Mouse (Mus musculus) thymus, adult 2 months (tissue): ENCODE measurements around the gene Zdhhc5.
A peak's percentile ranks its signal among the peaks of the same experiment; 100 is the strongest.

ENCODE experiments used
- CTCF ChIP-seq: fragments of 200-500 bp; IDR thresholded peaks from 2 replicates; pipeline ENCODE4 v1.5.1; 2012; ENCODE audit warnings: mild to moderate bottlenecking, control low read depth, low read length, moderate library complexity, borderline replicate concordance; ENCODE audit not compliant: control insufficient read depth, poor library complexity, insufficient read depth; ENCODE audit errors: extremely low read depth
- POLR2A ChIP-seq: fragments of 200-500 bp; IDR thresholded peaks from 2 replicates; pipeline ENCODE4 v1.6.1; 2012; ENCODE audit warnings: mild to moderate bottlenecking, low read length, control low read depth, moderate library complexity; ENCODE audit not compliant: control insufficient read depth, poor library complexity, insufficient read depth; ENCODE audit errors: extremely low read depth

DNA sequence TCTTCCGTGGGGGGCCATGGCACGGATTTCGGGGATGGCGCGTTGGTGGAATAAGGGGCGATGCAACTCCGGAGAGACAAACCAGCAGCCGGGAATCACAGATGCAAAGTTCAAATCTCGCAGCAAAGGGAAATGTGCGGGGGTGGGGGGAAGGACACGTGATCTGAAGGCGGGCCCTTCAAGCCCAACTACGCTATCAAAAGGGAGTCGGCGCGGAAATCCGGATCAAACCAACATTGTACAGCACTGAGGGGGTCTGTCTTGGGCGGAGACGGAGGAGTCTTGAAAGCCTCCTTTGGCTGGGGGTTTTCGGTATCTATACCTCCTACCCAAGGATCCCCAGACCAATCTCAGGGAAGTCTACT is 44.4 kb downstream of the Zdhhc5 start, which contains the start of gene Selenoh:
- TF ChIP-seq POLR2A (peak; percentile 66), CTCF (no peak)
